Mouse (Mus musculus) neural tube, embryonic 14.5 days (tissue): Measurements from ENCODE around the gene Sorbs1. TPM values are rescaled to one million over a fixed set of nuclear protein-coding genes. Genes with fewer than 3 reads are reported as not detected.

Experiments
- ATAC-seq: fragments of 200-750 bp; cut with Nextera tagmentation; 2 replicates; pipeline ENCODE4 v1.8.0; 2017; ENCODE audit warnings: low read depth, mild to moderate bottlenecking, moderate TSS enrichment, moderate library complexity
- H3K27ac ChIP-seq: fragments of 300-500 bp; sonication (generic); 2 replicates; pipeline ENCODE4 v1.5.1; 2014; ENCODE audit warnings: low read depth, mild to moderate bottlenecking, control low read depth, low read length, moderate library complexity, mixed read lengths
- H3K27me3 ChIP-seq: fragments of 300-500 bp; sonication (generic); 2 replicates; pipeline ENCODE4 v1.6.1; 2014; ENCODE audit warnings: low read length; ENCODE audit not compliant: control insufficient read depth, insufficient read depth
- H3K36me3 ChIP-seq: fragments of 300-500 bp; sonication (generic); 2 replicates; pipeline ENCODE4 v1.6.1; 2014; ENCODE audit warnings: low read length, mixed read lengths; ENCODE audit not compliant: control insufficient read depth, insufficient read depth
- H3K4me1 ChIP-seq: fragments of 300-500 bp; sonication (generic); 2 replicates; pipeline ENCODE4 v1.6.1; 2014; ENCODE audit warnings: low read length; ENCODE audit not compliant: control insufficient read depth, insufficient read depth
- H3K4me2 ChIP-seq: fragments of 300-500 bp; sonication (generic); 2 replicates; pipeline ENCODE4 v1.6.1; 2014; ENCODE audit warnings: mild to moderate bottlenecking, low read depth, low read length, control low read depth
- H3K4me3 ChIP-seq: fragments of 300-500 bp; sonication (generic); 2 replicates; pipeline ENCODE4 v1.5.1; 2014; ENCODE audit warnings: low read depth, low read length, control low read depth, mixed read lengths
- H3K9ac ChIP-seq: fragments of 300-500 bp; sonication (generic); replicated peaks from 2 replicates; pipeline ENCODE4 v1.6.1; 2014; ENCODE audit warnings: low read depth, mild to moderate bottlenecking, control low read depth, low read length, mixed read lengths
- H3K9me3 ChIP-seq: fragments of 300-500 bp; sonication (generic); 2 replicates; pipeline ENCODE4 v1.6.1; 2016; ENCODE audit warnings: low read length; ENCODE audit not compliant: control insufficient read depth
- WGBS: fragments of 180-500 bp; shearing (Covaris S2); extraction: QIAGEN DNeasy Blood & Tissue Kit; methylation state at CpG from one replicate; pipeline ENCODE4 v1.1.7; 2014; 5-methylcytosine and 5-hydroxymethylcytosine counted together
- polyA plus RNA-seq: library from polyadenylated mRNA; unstranded; fragments of >200 nt; fragmentation: Nextera tagmentation; extraction: Ambion mirVana; gene quantifications from 2 replicates; pipeline ENCODE4 v1.2.1, GENCODE M21; 2014

Gene Sorbs1
- polyA plus RNA-seq, 1 experiment from 2014 or later, result 117 TPM

DNA sequence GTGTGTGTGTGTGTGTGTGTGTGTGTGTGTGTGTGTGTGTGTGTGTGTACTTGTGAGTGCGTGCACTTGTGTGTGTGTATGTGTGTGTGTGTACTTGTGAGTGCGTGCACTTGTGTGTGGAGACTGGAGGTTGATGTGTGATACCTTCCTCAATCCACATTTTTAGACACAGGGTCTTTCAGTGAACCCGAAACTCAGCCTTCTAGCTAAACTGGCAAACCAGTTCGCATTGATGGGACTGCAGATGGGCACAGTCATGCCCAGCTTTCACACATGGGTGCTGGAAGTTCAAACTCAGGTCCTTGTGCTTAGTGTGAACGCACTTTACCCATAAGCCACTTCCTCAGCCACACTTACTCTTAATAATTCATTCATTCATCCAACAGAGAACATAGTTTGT is 265.1 kb downstream of the Sorbs1 start:
- 96% methylated on average over 5 of the region's 5 CpGs for WGBS

DNA sequence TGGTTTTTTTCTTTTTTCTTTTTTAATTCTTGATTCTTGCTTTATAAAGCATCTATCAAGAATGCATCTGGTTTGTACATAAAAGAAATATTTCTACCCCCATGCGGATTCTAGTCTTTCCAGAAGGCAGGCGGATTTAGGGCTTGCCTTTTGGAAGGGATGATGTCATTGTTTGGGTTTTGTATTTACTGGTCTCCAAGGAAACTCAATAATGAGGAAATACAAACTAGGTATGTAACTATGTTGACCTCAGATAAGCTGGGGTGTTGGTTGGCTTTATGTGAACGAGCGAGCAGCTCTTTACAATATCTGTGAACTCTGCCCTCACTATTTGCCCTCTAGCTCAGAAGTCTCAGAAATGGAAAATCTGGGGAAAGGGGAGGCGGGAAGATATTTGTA is 266.3 kb downstream of the Sorbs1 start:
- H3K36me3 ChIP-seq, result no peaks in the 10 kb centered on the region
- no peak overlapping the region for H3K4me3 ChIP-seq
- H3K4me2 ChIP-seq, result no peak overlapping the region
- no peak for ATAC-seq
- 58% methylated on average over 5 of the region's 5 CpGs for WGBS
- no peaks in the 10 kb centered on the region for H3K4me1 ChIP-seq
- no peak overlapping the region for H3K9ac ChIP-seq
- no peak overlapping the region for H3K27ac ChIP-seq
- no peaks in the 10 kb centered on the region for H3K27me3 ChIP-seq
- H3K9me3 ChIP-seq, result no peaks in the 10 kb centered on the region

More for the DNA sequence above, 265.1 kb downstream of the Sorbs1 start:
- no peak overlapping the region for H3K27ac ChIP-seq
- H3K4me2 ChIP-seq, result no peak overlapping the region
- no peak overlapping the region for H3K4me3 ChIP-seq
- no peak overlapping the region for H3K9ac ChIP-seq
- H3K9me3 ChIP-seq, result no peaks in the 10 kb centered on the region
- no peak for ATAC-seq
- no peaks in the 10 kb centered on the region for H3K27me3 ChIP-seq
- H3K36me3 ChIP-seq, result no peaks in the 10 kb centered on the region
- no peaks in the 10 kb centered on the region for H3K4me1 ChIP-seq

GRCm38 (mm10) chr19:40246646-40247267 is 266.8 kb downstream of the Sorbs1 start:
- Histone ChIP-seq H3K4me3 (no peak overlapping the region), H3K36me3 (no peaks in the 10 kb centered on the region), H3K9me3 (no peaks in the 10 kb centered on the region), H3K27me3 (no peaks in the 10 kb centered on the region), H3K4me1 (no peaks in the 10 kb centered on the region), H3K4me2 (no peak overlapping the region), H3K27ac (no peak overlapping the region), H3K9ac (no peak overlapping the region)
- WGBS, result 82% methylated on average over 7 of the region's 7 CpGs
- no peak for ATAC-seq

Other genes starting within 250 kb of the Sorbs1 start
- gene Pdlim1, start 241.9 kb downstream of the Sorbs1 start, polyA plus RNA-seq, result 3.2 and 13.6 TPM in 2 replicates
- gene Aldh18a1, start 74.7 kb upstream of the Sorbs1 start, polyA plus RNA-seq, result 42.3 and 52.4 TPM in 2 replicates
- gene Tctn3, start 98.5 kb upstream of the Sorbs1 start, polyA plus RNA-seq, result 15.3 and 16.1 TPM in 2 replicates
- 7.2 and 9.3 TPM in 2 replicates for gene Entpd1, start 98.6 kb upstream of the Sorbs1 start, polyA plus RNA-seq
- 0.05 and 0.30 TPM in 2 replicates for gene Cc2d2b, start 235.0 kb upstream of the Sorbs1 start, polyA plus RNA-seq